Mouse (Mus musculus) cortical plate, adult 2 months (tissue): Measurements from ENCODE around the gene Sult6b1. TPM values are rescaled to one million over a fixed set of nuclear protein-coding genes. Genes with fewer than 3 reads are reported as not detected.

ENCODE experiments used
- H3K27ac ChIP-seq: fragments of 200-500 bp; 2 replicates; pipeline ENCODE4 v1.5.1; 2012; ENCODE audit warnings: low read length, control low read depth, inconsistent platforms; ENCODE audit not compliant: insufficient read depth
- H3K4me1 ChIP-seq: fragments of 200-500 bp; 2 replicates; pipeline ENCODE4 v1.6.1; 2011; ENCODE audit warnings: low read length; ENCODE audit not compliant: control insufficient read depth, insufficient read depth
- H3K4me3 ChIP-seq: fragments of 200-500 bp; 2 replicates; pipeline ENCODE4 v1.5.1; 2011; ENCODE audit warnings: mild to moderate bottlenecking, low read length, control low read depth; ENCODE audit not compliant: insufficient read depth
- CTCF ChIP-seq: fragments of 200-500 bp; IDR thresholded peaks from 2 replicates; pipeline ENCODE4 v1.5.1; 2011; ENCODE audit warnings: mild to moderate bottlenecking, control low read depth, low read length; ENCODE audit not compliant: insufficient read depth; ENCODE audit errors: extremely low read depth
- POLR2A ChIP-seq: fragments of 200-500 bp; IDR thresholded peaks from 2 replicates; pipeline ENCODE4 v1.6.1; 2011; ENCODE audit warnings: mild to moderate bottlenecking, low read length, control low read depth; ENCODE audit not compliant: insufficient read depth; ENCODE audit errors: extremely low read depth
- polyA plus RNA-seq: library from polyadenylated mRNA; depleted of rRNA; stranded (reverse); fragments of >200 nt; gene quantifications from 2 replicates; pipeline ENCODE4 v1.2.3, GENCODE M21; 2012

The Sult6b1 gene
- polyA plus RNA-seq, 1 experiment, result 0.19 TPM

DNA sequence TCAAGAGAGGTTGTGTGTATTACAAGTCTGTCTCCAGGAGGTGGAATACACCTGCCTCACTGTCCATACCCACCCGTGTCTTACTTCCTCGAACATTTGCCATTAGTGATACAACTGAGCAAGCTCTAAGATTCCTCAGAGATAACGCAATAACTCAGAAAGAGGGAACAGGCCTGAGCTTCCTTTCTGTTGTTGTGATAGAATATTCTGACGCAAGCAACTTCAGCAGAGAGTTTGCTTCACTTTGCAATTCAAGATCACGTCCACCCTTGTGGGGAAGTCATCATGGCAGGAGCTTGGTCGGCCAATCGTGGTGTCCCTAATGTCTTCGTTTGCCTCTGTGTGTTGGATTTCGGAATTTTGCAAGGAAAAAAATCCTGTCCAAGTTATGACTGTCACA lies 15.8 kb downstream of the Sult6b1 start:
- H3K4me3 ChIP-seq, result no peak overlapping the region
- no peak overlapping the region for H3K27ac ChIP-seq
- TF ChIP-seq CTCF (no peak), POLR2A (no peak)
- H3K4me1 ChIP-seq, result peaks cover 2% of the 10 kb centered on the region; the same call in 1 of the 2 replicates

GRCm38 (mm10) chr17:78889184-78889583 lies 17.6 kb downstream of the Sult6b1 start:
- Histone ChIP-seq H3K27ac (no peak overlapping the region), H3K4me1 (no peaks in the 10 kb centered on the region), H3K4me3 (no peak overlapping the region)
- TF ChIP-seq POLR2A (no peak), CTCF (no peak)

- no peak for TF ChIP-seq CTCF
- no peak for TF ChIP-seq POLR2A
- Histone ChIP-seq H3K4me3 (no peak overlapping the region), H3K4me1 (no peaks in the 10 kb centered on the region), H3K27ac (no peak overlapping the region)
Measured at GRCm38 (mm10) chr17:78888554-78888953, 18.2 kb downstream of the Sult6b1 start.

DNA sequence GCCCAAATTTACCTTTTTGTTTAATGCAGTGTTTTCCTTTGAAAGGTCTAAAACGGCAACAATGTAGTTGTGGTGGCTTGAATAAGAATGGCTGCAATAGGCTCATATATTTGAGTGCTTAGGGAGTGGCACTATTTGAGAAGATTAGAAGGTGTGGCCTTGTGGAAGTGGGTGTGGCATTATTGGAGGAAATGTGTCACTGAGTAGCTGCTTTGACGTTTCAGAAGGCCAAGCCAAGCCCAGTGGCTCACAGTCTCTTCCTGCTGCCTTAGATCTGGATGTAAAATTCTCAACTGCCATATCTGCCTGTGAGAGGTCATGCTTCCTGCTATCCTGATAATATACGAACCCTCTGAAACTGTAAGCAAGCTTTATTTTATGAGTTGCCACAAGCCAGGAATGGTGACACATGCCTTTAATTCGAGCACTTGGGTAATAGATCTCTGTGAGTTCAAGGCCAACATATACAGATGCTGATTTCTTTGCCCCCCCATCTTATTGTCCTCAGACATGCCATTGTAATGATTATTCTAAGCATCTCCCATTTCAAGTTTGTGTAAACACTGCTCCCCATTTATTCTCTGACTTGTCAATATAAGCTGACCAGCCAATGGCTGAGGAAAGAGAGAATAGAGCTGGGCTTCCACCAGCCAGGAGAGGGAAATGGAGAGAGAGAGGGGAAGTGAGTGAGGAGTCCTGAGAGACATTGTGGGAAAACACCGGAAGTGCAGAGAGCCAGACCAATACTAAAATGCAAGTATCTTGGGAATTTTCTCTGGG lies 21.3 kb downstream of the Sult6b1 start:
- TF ChIP-seq CTCF (no peak), POLR2A (no peak)
- H3K4me3 ChIP-seq, result no peak overlapping the region

DNA sequence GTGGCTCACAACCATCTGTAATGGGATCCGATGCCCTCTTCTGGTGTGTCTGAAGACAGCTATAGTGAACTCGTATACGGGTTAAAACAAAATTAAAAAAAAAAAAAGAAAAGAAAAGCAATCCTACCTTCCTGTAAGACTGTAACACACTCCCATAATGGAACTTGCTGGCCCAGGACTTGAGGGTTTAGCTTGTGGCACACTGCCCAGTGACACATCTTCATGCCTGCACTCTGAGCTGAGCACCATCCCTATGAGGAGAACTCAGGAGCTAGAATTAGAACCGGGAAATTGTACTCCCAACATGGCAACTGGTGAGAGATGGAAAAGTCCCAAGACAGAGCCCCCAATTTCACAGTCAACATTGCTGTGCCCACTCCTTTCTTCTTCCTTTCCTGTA lies 23.5 kb downstream of the Sult6b1 start:
- no peak overlapping the region for H3K27ac ChIP-seq
- H3K4me3 ChIP-seq, result no peak overlapping the region
- TF ChIP-seq POLR2A, result no peak
- H3K4me1 ChIP-seq, result no peaks in the 10 kb centered on the region

More for the DNA sequence above, 21.3 kb downstream of the Sult6b1 start:
- H3K27ac ChIP-seq, result no peak overlapping the region
- no peaks in the 10 kb centered on the region for H3K4me1 ChIP-seq

DNA sequence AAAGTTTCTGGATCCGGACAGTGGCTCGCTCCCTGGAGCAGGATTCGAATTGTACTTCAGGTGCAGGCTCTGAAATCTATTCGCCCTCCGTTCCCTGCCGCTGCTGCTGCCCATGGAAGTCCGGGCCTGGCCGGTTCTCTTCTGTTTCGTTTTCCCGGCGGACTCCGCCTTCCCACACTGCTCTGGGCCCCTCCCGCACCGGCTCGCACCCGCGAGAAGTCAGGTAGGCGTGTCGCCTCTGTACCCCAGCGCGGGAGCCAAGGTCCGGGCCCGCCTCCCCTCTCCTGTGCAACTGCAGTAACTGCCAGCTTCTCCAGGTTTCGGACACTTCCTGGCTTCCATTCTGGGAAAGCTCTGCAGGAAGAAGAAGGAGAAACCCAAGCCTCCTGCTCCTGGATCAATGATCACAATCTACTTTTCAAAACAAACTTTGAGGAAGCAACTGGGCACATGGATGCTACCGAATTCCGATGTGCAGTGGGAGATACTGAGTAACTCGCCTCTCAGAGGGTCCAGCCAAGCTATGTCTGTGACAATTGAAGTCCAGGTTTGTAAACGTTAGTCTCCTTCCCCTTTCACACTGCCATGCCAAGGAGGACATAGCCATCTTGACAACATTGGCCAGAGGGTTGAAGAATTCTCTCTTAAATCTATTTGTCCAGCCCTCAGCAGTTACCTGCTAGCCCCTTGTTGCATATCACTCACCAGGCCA lies 24.2 kb downstream of the Sult6b1 start, which contains the start of gene Eif2ak2:
Gene Eif2ak2, minus strand, starts transcription at position 173 of the 712 bp plus-strand sequence.
- no peak for TF ChIP-seq POLR2A
- TF ChIP-seq CTCF, result no peak
- Histone ChIP-seq H3K4me1 (no peaks in the 10 kb centered on the region), H3K27ac (no peak within 1 kb of the TSS)

GRCm38 (mm10) chr17:78881878-78882304 lies 24.9 kb downstream of the Sult6b1 start:
- TF ChIP-seq CTCF (no peak), POLR2A (no peak)
- Histone ChIP-seq H3K4me3 (peak overlapping the region; percentile 40), H3K27ac (no peak overlapping the region), H3K4me1 (no peaks in the 10 kb centered on the region)

More for the DNA sequence above, 24.2 kb downstream of the Sult6b1 start, which contains the start of gene Eif2ak2:
- H3K4me3 ChIP-seq, result peak within 1 kb of the TSS; percentile 40

GRCm38 (mm10) chr17:78873886-78874285 lies 32.9 kb downstream of the Sult6b1 start:
- TF ChIP-seq CTCF, result no peak
- no peak overlapping the region for H3K27ac ChIP-seq

DNA sequence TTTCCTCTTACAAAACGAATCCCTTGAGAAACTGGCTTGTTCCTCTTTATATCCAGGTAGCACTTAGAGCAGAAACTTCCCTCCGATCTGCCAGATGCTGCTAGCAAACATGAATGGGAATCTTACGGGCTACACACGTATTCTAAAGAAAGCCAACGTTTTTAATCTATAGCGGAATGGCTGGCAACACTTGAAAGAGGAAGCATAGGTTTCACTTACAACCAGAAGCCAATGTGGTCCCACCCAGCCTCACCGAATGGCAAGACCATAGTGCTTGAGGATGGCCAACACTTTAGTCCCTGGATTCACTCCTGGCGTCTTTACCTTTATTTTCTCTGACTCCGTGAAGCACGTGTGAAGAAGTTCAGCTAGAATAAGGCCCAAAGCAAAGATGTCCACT lies 50.5 kb downstream of the Sult6b1 start:
- no peak overlapping the region for H3K4me3 ChIP-seq
- H3K4me1 ChIP-seq, result no peaks in the 10 kb centered on the region
- TF ChIP-seq POLR2A (no peak), CTCF (no peak)
- H3K27ac ChIP-seq, result no peak overlapping the region

More at GRCm38 (mm10) chr17:78873886-78874285, 32.9 kb downstream of the Sult6b1 start:
- no peaks in the 10 kb centered on the region for H3K4me1 ChIP-seq
- H3K4me3 ChIP-seq, result no peak overlapping the region
